Mouse (Mus musculus) forebrain, embryonic 16.5 days (tissue): ENCODE results near the gene Ankrd44. TPM values are rescaled to one million over a fixed set of nuclear protein-coding genes. Genes with fewer than 3 reads are reported as not detected.

Experiments
- ATAC-seq: fragments of 200-750 bp; cut with Nextera tagmentation; 2 replicates; pipeline ENCODE4 v1.8.0; 2017; ENCODE audit warnings: mild to moderate bottlenecking, moderate library complexity
- H3K27ac ChIP-seq: fragments of 300-500 bp; sonication (generic); 2 replicates; pipeline ENCODE4 v1.5.1; 2014; ENCODE audit warnings: low read length, control low read depth
- H3K27me3 ChIP-seq: fragments of 300-500 bp; sonication (generic); replicated peaks from 2 replicates; pipeline ENCODE4 v1.6.1; 2014; ENCODE audit warnings: low read length; ENCODE audit not compliant: control insufficient read depth, insufficient read depth
- H3K36me3 ChIP-seq: fragments of 300-500 bp; sonication (generic); 2 replicates; pipeline ENCODE4 v1.6.1; 2014; ENCODE audit not compliant: control insufficient read depth, insufficient read depth
- H3K4me1 ChIP-seq: fragments of 300-500 bp; sonication (generic); replicated peaks from 2 replicates; pipeline ENCODE4 v1.6.1; 2014; ENCODE audit warnings: low read length; ENCODE audit not compliant: control insufficient read depth, insufficient read depth
- H3K4me2 ChIP-seq: fragments of 300-500 bp; sonication (generic); 2 replicates; pipeline ENCODE4 v1.6.1; 2014; ENCODE audit warnings: mild to moderate bottlenecking, low read length, control low read depth
- H3K4me3 ChIP-seq: fragments of 300-500 bp; sonication (generic); replicated peaks from 2 replicates; pipeline ENCODE4 v1.5.1; 2014; ENCODE audit warnings: mild to moderate bottlenecking, low read length, control low read depth
- H3K9ac ChIP-seq: fragments of 300-500 bp; sonication (generic); replicated peaks from 2 replicates; pipeline ENCODE4 v1.6.1; 2014; ENCODE audit warnings: low read depth, low read length, control low read depth
- H3K9me3 ChIP-seq: fragments of 300-500 bp; sonication (generic); 2 replicates; pipeline ENCODE4 v1.6.1; 2016; ENCODE audit warnings: low read length; ENCODE audit not compliant: control insufficient read depth
- WGBS: fragments of 180-500 bp; shearing (Covaris S2); extraction: QIAGEN DNeasy Blood & Tissue Kit; methylation state at CpG from one replicate; pipeline ENCODE4 v1.1.7; 2014; 5-methylcytosine and 5-hydroxymethylcytosine counted together
- polyA plus RNA-seq: library from polyadenylated mRNA; unstranded; fragments of >200 nt; fragmentation: Nextera tagmentation; extraction: Ambion mirVana; gene quantifications from 2 replicates; pipeline ENCODE4 v1.2.1, GENCODE M21; 2015

Ankrd44 gene
- polyA plus RNA-seq, 1 experiment from 2014 or later = 28.2 TPM

DNA sequence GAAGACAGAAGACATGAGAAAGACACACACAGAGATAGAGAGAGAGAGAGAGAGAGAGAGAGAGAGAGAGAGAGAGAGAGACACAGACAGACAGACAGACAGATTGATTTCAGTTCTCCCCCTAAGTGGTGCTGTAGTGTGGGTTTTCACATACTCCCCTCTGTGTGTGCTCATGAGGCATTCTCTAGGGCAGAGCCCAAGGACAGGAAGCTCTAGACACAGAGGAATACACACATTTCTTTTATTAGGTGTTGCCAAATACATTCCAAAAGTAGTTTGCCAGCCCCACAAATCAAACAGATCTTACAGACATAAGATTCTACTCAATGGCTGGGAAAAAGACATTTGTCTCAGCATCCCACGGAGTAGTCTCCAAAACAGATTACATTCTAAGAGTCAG is 126.8 kb downstream of the Ankrd44 start:
- Histone ChIP-seq H3K4me2 (no peak overlapping the region), H3K9me3 (no peaks in the 10 kb centered on the region), H3K27me3 (no peaks in the 10 kb centered on the region), H3K9ac (no peak overlapping the region), H3K4me1 (no peaks in the 10 kb centered on the region), H3K36me3 (no peaks in the 10 kb centered on the region), H3K4me3 (no peak overlapping the region), H3K27ac (no peak overlapping the region)
- 75% methylated on average over 1 of the region's 1 CpGs for WGBS
- no peak for ATAC-seq

DNA sequence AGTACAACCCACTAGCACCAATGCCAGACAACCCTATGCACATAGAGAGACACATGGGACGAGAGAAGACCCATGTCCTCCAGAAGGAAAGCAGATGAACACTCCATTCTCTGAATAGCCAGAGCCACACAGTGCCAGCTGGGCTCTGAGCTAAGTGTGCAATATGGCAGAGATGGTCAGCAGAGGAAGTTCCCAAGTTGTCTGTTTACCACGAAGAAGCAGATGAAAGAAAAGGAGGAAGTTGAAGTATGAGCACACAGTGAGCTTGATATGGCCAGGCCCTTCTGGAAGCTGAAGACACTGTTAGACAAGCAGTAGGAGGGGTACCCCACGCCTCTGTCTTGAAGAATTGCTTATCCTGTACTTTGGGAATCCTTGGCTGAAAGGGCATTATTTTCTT is 127.8 kb downstream of the Ankrd44 start:
- no peaks in the 10 kb centered on the region for H3K9me3 ChIP-seq
- H3K36me3 ChIP-seq = no peaks in the 10 kb centered on the region
- no peak for ATAC-seq
- WGBS = 77% methylated on average over 3 of the region's 3 CpGs
- H3K9ac ChIP-seq = no peak overlapping the region
- H3K4me2 ChIP-seq = no peak overlapping the region
- H3K4me3 ChIP-seq = no peak overlapping the region
- H3K27me3 ChIP-seq = no peaks in the 10 kb centered on the region
- no peak overlapping the region for H3K27ac ChIP-seq
- H3K4me1 ChIP-seq = no peaks in the 10 kb centered on the region

DNA sequence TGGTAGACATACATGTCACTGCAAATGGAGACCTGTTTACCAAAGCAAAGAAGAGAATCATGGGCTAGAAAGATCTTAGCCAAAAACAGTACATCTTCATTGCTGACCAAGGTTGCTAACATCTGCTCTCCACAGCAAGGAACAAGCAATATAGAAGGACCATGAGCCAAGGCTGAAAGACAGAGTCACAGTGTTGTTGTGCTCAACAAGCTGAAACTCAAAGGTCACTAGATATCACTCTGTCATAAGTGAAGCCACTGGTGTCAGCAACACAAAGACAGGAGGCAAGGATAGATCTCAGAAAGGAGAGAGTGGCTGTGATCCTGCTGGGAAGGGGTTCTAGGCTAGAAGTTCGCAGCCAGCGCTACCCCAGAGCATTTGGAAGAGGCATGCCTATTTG is 131.5 kb downstream of the Ankrd44 start:
- ATAC-seq = no peak
- Histone ChIP-seq H3K27ac (no peak overlapping the region), H3K36me3 (no peaks in the 10 kb centered on the region), H3K4me2 (no peak overlapping the region), H3K4me3 (no peak overlapping the region), H3K9me3 (no peaks in the 10 kb centered on the region), H3K27me3 (no peaks in the 10 kb centered on the region), H3K9ac (no peak overlapping the region), H3K4me1 (no peaks in the 10 kb centered on the region; the same call in 1 of the 2 replicates)
- WGBS = 94% methylated on average over 2 of the region's 2 CpGs

DNA sequence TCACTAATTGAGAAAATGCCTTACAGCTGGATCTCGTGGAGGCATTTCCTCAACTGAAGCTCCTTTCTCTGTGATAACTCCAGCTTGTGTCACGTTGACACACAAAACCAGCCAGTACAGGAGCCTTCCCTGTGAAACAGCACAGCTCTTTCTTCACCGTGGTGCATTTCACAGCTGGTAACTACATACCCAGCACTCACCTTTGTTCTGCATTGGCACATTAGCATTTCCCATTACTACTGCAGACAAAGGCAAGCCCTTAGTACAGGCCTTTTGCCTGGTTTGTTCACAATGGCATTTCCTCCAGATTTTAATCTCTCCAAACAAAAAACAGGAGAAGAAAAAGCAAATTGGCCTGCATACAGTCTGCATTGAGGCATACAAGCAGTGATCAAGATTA is 134.8 kb downstream of the Ankrd44 start:
- H3K36me3 ChIP-seq = no peaks in the 10 kb centered on the region
- WGBS = 3% methylated on average over 3 of the region's 3 CpGs
- no peak overlapping the region for H3K4me2 ChIP-seq
- no peak overlapping the region for H3K9ac ChIP-seq
- H3K27ac ChIP-seq = no peak overlapping the region
- H3K4me3 ChIP-seq = no peak overlapping the region
- ATAC-seq = peak; percentile 79
- no peaks in the 10 kb centered on the region for H3K27me3 ChIP-seq
- no peaks in the 10 kb centered on the region; the same call in none of the 2 replicates for H3K4me1 ChIP-seq
- H3K9me3 ChIP-seq = no peaks in the 10 kb centered on the region

DNA sequence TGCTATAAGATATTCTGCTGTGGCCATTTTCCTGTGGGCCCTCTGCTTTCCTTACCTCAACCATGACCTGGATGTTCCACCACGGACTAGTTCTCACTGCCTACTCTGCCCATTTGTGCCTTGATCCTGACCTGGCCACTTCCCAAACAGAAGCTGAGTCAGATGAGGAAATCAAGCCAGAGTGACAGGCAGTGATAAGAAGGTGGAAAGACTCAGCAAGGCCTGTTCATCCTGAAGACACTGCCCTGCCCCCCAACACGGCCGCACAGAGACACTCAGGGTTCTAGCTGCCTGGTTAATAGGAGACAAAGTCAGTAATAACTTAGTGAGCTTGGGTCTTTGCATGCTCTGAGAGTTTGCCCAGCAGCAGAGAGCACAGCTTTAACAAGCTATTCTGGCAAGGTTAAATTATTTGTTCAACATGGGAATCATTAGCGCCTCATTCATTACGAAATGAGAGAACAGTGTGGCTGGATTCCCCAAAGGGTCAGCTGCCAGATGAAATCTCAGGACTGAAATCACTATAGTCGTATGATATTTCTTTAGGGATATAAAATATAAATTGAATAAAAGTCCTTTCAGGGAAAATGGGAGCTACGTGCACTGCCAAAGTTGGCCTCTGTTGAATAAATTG is 136.7 kb downstream of the Ankrd44 start:
- Histone ChIP-seq H3K4me3 (no peak overlapping the region), H3K9me3 (no peaks in the 10 kb centered on the region), H3K27me3 (no peaks in the 10 kb centered on the region), H3K36me3 (no peaks in the 10 kb centered on the region), H3K27ac (no peak overlapping the region), H3K4me2 (no peak overlapping the region), H3K9ac (no peak overlapping the region), H3K4me1 (no peaks in the 10 kb centered on the region; the same call in none of the 2 replicates)
- WGBS = 65% methylated on average over 7 of the region's 7 CpGs
- ATAC-seq = no peak

DNA sequence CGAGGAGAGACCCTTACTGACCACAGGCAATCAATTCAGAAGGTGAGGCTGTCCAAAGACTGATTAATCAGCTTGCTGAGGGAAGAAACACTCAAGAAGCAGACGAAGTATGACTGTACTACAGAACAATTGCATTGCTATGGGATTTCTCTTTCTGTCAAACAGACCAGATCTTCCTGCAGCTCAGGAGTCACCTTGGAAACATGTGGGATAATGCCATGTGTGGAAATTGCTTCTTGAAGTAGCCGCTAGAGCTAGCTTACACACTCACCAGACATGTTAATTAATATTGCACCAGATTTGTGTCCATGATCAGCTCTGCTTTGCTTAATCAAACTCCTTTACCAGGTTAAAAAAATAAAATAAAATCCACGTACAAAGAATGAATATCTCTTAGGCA is 137.8 kb downstream of the Ankrd44 start:
- Histone ChIP-seq H3K4me3 (no peak overlapping the region), H3K27ac (no peak overlapping the region), H3K9ac (no peak overlapping the region), H3K36me3 (no peaks in the 10 kb centered on the region), H3K9me3 (no peaks in the 10 kb centered on the region), H3K4me2 (no peak overlapping the region), H3K4me1 (no peaks in the 10 kb centered on the region; the same call in none of the 2 replicates), H3K27me3 (no peaks in the 10 kb centered on the region)
- 66% methylated on average over 4 of the region's 4 CpGs for WGBS
- ATAC-seq = no peak

DNA sequence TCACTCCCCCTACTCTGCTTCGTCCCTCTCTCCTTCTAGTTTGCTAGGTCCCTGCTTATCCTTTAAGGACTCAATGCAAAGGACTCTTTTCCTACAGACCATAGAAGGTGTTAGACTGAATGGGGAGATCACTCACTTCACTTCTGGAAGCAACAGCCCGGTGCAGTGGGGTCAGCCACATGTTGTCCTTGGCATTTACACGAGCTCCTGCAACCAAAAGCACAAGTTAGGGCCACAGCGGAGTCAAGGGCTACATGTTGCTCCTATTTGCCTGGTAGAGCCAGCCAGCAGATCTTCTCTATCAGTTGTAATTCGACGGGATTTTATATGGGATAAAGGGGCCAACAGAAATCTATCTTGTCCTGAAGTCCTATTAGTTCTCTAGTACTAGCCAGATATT is 148.0 kb downstream of the Ankrd44 start:
- ATAC-seq = no peak
- Histone ChIP-seq H3K4me3 (no peak overlapping the region), H3K36me3 (no peaks in the 10 kb centered on the region), H3K9ac (no peak overlapping the region), H3K9me3 (no peaks in the 10 kb centered on the region), H3K27ac (no peak overlapping the region), H3K4me1 (no peaks in the 10 kb centered on the region), H3K27me3 (no peaks in the 10 kb centered on the region), H3K4me2 (no peak overlapping the region)
- WGBS = 92% methylated on average over 6 of the region's 6 CpGs

DNA sequence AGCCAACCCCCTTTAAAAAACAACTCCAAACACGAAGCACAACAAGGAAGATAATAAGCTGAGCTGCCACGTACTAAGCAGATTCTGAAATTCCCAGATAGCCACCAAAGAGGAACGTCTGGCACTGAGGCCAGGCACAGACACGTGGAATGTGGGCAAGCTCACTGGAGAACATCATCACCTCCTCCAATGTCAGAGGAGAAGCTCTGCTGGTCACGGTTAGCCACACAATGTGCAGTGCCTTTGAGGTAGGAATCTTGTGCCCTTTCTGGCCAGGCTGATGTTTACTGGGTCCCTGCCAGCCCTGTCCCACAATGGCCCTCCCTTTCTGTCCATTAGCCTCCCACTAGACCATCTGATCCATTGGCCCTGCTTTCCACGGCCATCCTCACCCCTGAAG is 149.1 kb downstream of the Ankrd44 start:
- WGBS = 85% methylated on average over 6 of the region's 6 CpGs

DNA sequence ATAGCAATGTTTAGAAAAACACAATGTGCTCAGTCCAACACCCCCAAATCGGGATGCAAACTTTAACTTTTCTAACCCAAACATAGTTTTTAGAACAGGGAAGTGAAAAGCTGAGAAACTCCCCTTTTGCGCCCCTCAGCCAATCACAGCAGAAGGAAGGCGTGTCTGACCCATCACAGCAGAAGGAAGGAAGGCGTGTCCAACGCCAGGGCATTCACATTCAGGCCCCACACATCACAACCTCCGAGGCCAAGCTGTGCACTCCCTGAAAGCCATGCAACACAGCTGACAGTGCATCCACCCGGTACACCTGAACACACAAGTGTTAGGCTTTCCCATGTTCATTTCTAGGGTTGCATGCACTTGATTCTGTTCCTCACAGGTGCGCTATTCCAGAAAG is 150.1 kb downstream of the Ankrd44 start:
- H3K27me3 ChIP-seq = no peaks in the 10 kb centered on the region
- H3K4me1 ChIP-seq = no peaks in the 10 kb centered on the region
- H3K4me2 ChIP-seq = no peak overlapping the region
- H3K9me3 ChIP-seq = 0 out of 2 replicates have a peak, but pooled peaks cover 4% of the 10 kb centered on the region
- no peak for ATAC-seq
- 57% methylated on average over 8 of the region's 8 CpGs for WGBS
- no peak overlapping the region for H3K9ac ChIP-seq
- H3K4me3 ChIP-seq = no peak overlapping the region
- no peak overlapping the region for H3K27ac ChIP-seq
- no peaks in the 10 kb centered on the region for H3K36me3 ChIP-seq

More for the DNA sequence above, 149.1 kb downstream of the Ankrd44 start:
- no peak overlapping the region for H3K9ac ChIP-seq
- no peak for ATAC-seq
- H3K36me3 ChIP-seq = no peaks in the 10 kb centered on the region
- H3K27me3 ChIP-seq = no peaks in the 10 kb centered on the region
- no peaks in the 10 kb centered on the region for H3K9me3 ChIP-seq
- H3K4me3 ChIP-seq = no peak overlapping the region
- no peak overlapping the region for H3K27ac ChIP-seq
- no peaks in the 10 kb centered on the region for H3K4me1 ChIP-seq
- H3K4me2 ChIP-seq = no peak overlapping the region

DNA sequence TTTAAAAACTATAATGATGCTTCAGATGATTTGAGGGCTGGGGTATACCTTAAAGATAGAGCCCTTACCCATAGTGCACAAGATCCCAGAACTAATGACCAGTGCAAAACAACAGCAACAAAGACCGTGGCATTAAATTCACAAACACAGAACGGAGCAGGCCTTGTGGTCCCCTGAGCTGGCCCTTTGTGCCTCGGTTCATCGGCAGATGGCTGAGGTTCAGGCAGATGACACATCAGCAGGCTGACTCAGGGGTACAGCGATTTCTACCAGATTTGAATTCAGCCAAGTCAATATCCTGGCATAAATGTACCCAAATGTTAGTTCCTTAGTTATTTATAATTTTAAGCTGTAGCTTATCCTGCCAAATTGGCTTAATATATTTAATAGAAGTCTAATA is 153.3 kb downstream of the Ankrd44 start:
- no peak overlapping the region for H3K4me3 ChIP-seq
- no peaks in the 10 kb centered on the region for H3K36me3 ChIP-seq
- no peaks in the 10 kb centered on the region for H3K4me1 ChIP-seq
- H3K9me3 ChIP-seq = 0 out of 2 replicates have a peak, but pooled peaks cover 7% of the 10 kb centered on the region
- H3K9ac ChIP-seq = no peak overlapping the region
- H3K4me2 ChIP-seq = no peak overlapping the region
- 55% methylated on average over 5 of the region's 5 CpGs for WGBS
- no peak overlapping the region for H3K27ac ChIP-seq
- H3K27me3 ChIP-seq = no peaks in the 10 kb centered on the region
- ATAC-seq = no peak
